Mouse (Mus musculus) heart, embryonic 12.5 days (tissue): ENCODE measurements around the gene Oxsm. TPM values are rescaled to one million over a fixed set of nuclear protein-coding genes. Genes with fewer than 3 reads are reported as not detected.

Experiments used
- ATAC-seq: fragments of 200-750 bp; cut with Nextera tagmentation; 2 replicates; pipeline ENCODE4 v1.8.0; 2017; ENCODE audit warnings: moderate TSS enrichment, moderate library complexity; ENCODE audit not compliant: insufficient number of reproducible peaks, low FRiP score
- H3K27ac ChIP-seq: fragments of 300-500 bp; sonication (generic); 2 replicates; pipeline ENCODE4 v1.5.1; 2016; ENCODE audit warnings: mild to moderate bottlenecking, moderate library complexity; ENCODE audit not compliant: poor library complexity, severe bottlenecking
- H3K27me3 ChIP-seq: fragments of 300-500 bp; sonication (generic); replicated peaks from 2 replicates; pipeline ENCODE4 v1.6.1; 2016; ENCODE audit warnings: mild to moderate bottlenecking, moderate library complexity
- H3K36me3 ChIP-seq: fragments of 300-500 bp; sonication (generic); 2 replicates; pipeline ENCODE4 v1.6.1; 2016; ENCODE audit warnings: mild to moderate bottlenecking, moderate library complexity
- H3K4me1 ChIP-seq: fragments of 300-500 bp; sonication (generic); replicated peaks from 2 replicates; pipeline ENCODE4 v1.6.1; 2016; ENCODE audit warnings: mild to moderate bottlenecking
- H3K4me2 ChIP-seq: fragments of 300-500 bp; sonication (generic); 2 replicates; pipeline ENCODE4 v1.6.1; 2016; ENCODE audit warnings: mild to moderate bottlenecking, moderate library complexity
- H3K4me3 ChIP-seq: fragments of 300-500 bp; sonication (generic); 2 replicates; pipeline ENCODE4 v1.5.1; 2016; ENCODE audit warnings: mild to moderate bottlenecking
- H3K9ac ChIP-seq: fragments of 300-500 bp; sonication (generic); 2 replicates; pipeline ENCODE4 v1.6.1; 2016; ENCODE audit warnings: mild to moderate bottlenecking, moderate library complexity
- H3K9me3 ChIP-seq: fragments of 300-500 bp; sonication (generic); replicated peaks from 2 replicates; pipeline ENCODE4 v1.6.1; 2016; ENCODE audit warnings: mild to moderate bottlenecking, moderate library complexity
- WGBS: fragments of 180-500 bp; shearing (Covaris S2); methylation state at CpG from one replicate; pipeline ENCODE4 v1.1.7; 2016; 5-methylcytosine and 5-hydroxymethylcytosine counted together
- polyA plus RNA-seq: library from polyadenylated mRNA; unstranded; fragments of >200 nt; fragmentation: Nextera tagmentation; extraction: Ambion mirVana; gene quantifications from 2 replicates; pipeline ENCODE4 v1.2.1, GENCODE M21; 2016

Oxsm gene
- polyA plus RNA-seq, 1 experiment from 2014 or later = 2.8 TPM

DNA sequence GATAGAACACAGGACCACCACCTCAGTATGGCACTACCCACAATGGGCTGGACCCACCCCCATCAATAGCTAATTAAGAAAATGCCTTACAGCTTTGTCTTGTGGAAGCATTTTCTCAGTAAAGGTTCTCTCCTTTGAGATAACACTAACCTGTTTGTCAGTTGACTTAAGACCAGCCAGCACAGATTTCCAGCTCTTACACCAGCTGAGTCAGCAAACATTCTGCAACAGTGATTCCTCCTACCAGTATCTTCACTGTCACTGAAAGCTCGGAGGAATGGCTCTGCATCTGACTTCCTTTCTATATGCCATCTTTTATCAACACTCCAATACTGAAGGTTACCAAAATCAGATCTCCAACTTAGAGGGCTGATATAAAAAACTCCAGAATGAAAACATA is 54.1 kb downstream of the Oxsm start:
- Histone ChIP-seq H3K36me3 (no peaks in the 10 kb centered on the region), H3K9me3 (no peaks in the 10 kb centered on the region), H3K27me3 (no peaks in the 10 kb centered on the region), H3K4me2 (no peak overlapping the region), H3K9ac (no peak overlapping the region), H3K4me3 (no peak overlapping the region), H3K27ac (no peak overlapping the region), H3K4me1 (peaks cover 5% of the 10 kb centered on the region)
- WGBS = 34% methylated on average over 1 of the region's 1 CpGs
- no peak for ATAC-seq

DNA sequence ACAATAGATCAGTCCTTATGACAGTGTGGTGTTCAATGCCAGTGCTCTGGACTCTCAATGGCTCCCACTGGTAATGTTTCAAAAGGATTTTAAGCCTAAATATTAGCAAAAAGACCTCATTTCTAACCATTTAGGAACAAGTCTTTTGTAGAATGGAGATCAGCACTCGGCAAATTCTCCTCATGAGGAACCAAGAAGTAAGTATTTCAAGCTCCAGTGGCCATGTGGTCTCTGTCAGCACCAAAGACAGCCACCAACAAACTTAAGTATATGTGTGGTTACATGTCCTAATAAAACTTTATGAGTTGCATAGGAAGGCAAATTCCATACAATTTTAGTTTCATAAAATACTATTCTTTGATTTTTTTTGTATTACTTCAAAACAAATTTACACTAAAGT is 55.5 kb downstream of the Oxsm start:
- WGBS = 79% methylated on average over 1 of the region's 1 CpGs
- no peaks in the 10 kb centered on the region for H3K9me3 ChIP-seq
- no peak overlapping the region for H3K4me2 ChIP-seq
- H3K4me1 ChIP-seq = no peaks in the 10 kb centered on the region
- no peaks in the 10 kb centered on the region for H3K27me3 ChIP-seq
- H3K36me3 ChIP-seq = no peaks in the 10 kb centered on the region
- ATAC-seq = no peak
- H3K27ac ChIP-seq = no peak overlapping the region
- H3K9ac ChIP-seq = no peak overlapping the region
- no peak overlapping the region for H3K4me3 ChIP-seq

DNA sequence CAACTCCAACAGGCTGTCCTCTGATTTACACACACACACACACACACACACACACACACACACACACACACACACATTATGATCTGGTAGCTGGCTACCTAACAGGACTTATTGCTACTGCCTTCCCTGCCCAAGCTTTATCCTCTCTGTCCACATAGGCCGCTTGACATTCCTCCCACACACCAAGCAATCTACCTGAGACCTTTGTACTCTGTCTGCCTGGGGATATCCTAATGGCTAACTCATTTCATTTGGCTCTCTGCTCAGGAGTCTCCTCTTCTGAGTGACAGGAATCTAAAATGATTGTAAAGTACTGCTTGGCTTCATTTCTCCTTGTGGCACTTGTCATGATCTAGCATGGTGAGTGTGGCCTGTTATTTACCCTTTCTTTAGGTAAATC is 60.5 kb downstream of the Oxsm start:
- no peaks in the 10 kb centered on the region for H3K27me3 ChIP-seq
- no peak for ATAC-seq
- no peaks in the 10 kb centered on the region for H3K4me1 ChIP-seq
- no peaks in the 10 kb centered on the region for H3K9me3 ChIP-seq
- no peak overlapping the region for H3K27ac ChIP-seq
- no peaks in the 10 kb centered on the region for H3K36me3 ChIP-seq
- H3K9ac ChIP-seq = no peak overlapping the region
- WGBS = 85% methylated on average over 1 of the region's 1 CpGs
- H3K4me3 ChIP-seq = no peak overlapping the region
- no peak overlapping the region for H3K4me2 ChIP-seq

Other genes starting within 250 kb of the Oxsm start
- gene Ngly1, start 528 bp downstream of the Oxsm start, polyA plus RNA-seq = 23.8 and 25.0 TPM in 2 replicates
- 61.7 and 63.8 TPM in 2 replicates for gene Top2b, start 115.4 kb upstream of the Oxsm start, polyA plus RNA-seq